Mouse (Mus musculus) liver, postnatal 0 days (tissue): ENCODE data around the gene Ugt1a8. TPM values are rescaled to one million over a fixed set of nuclear protein-coding genes. Genes with fewer than 3 reads are reported as not detected.

ENCODE experiments used
- ATAC-seq: fragments of 200-750 bp; cut with Nextera tagmentation; 2 replicates; pipeline ENCODE4 v1.8.0; 2017; ENCODE audit warnings: mild to moderate bottlenecking, moderate library complexity
- DNase-seq: peaks from one replicate; pipeline ENCODE4 v3.0.0-alpha.2; 2016
- H3K27ac ChIP-seq: fragments of 300-500 bp; sonication (generic); 2 replicates; pipeline ENCODE4 v1.5.1; 2014; ENCODE audit warnings: antibody characterized with exemption, moderate library complexity, mild to moderate bottlenecking, low read depth
- H3K27me3 ChIP-seq: fragments of 300-500 bp; sonication (generic); 2 replicates; pipeline ENCODE4 v1.6.1; 2014; ENCODE audit warnings: low read length, control low read depth, mixed read lengths; ENCODE audit not compliant: insufficient read depth
- H3K36me3 ChIP-seq: fragments of 300-500 bp; sonication (generic); replicated peaks from 2 replicates; pipeline ENCODE4 v1.6.1; 2014; ENCODE audit warnings: mild to moderate bottlenecking, control low read depth, low read length, moderate library complexity, mixed read lengths; ENCODE audit not compliant: insufficient read depth
- H3K4me1 ChIP-seq: fragments of 300-500 bp; sonication (generic); 2 replicates; pipeline ENCODE4 v1.6.1; 2014; ENCODE audit warnings: antibody characterized with exemption, mild to moderate bottlenecking, control low read depth; ENCODE audit not compliant: insufficient read depth
- H3K4me2 ChIP-seq: fragments of 300-500 bp; sonication (generic); 2 replicates; pipeline ENCODE4 v1.6.1; 2014; ENCODE audit warnings: low read depth, mild to moderate bottlenecking, low read length, moderate library complexity, mixed read lengths
- H3K4me3 ChIP-seq: fragments of 300-500 bp; sonication (generic); 2 replicates; pipeline ENCODE4 v1.5.1; 2014; ENCODE audit warnings: low read depth, low read length
- H3K9ac ChIP-seq: fragments of 300-500 bp; sonication (generic); replicated peaks from 2 replicates; pipeline ENCODE4 v1.6.1; 2014; ENCODE audit warnings: mild to moderate bottlenecking, moderate library complexity
- H3K9me3 ChIP-seq: fragments of 300-500 bp; sonication (generic); 2 replicates; pipeline ENCODE4 v1.6.1; 2016; ENCODE audit warnings: mild to moderate bottlenecking, control low read depth, low read length, mixed read lengths
- CTCF ChIP-seq: sonication (generic); IDR thresholded peaks from 2 replicates; pipeline ENCODE4 v1.5.1; 2016; ENCODE audit warnings: antibody characterized with exemption, low read depth
- EP300 ChIP-seq: IDR thresholded peaks from 2 replicates; pipeline ENCODE4 v1.6.1; 2016; ENCODE audit warnings: antibody characterized with exemption, low read depth, mild to moderate bottlenecking
- WGBS: fragments of 180-500 bp; shearing (Covaris S2); extraction: QIAGEN DNeasy Blood & Tissue Kit; methylation state at CpG from one replicate; pipeline ENCODE4 v1.1.7; 2014; ENCODE audit not compliant: insufficient replicate concordance; 5-methylcytosine and 5-hydroxymethylcytosine counted together
- polyA plus RNA-seq: library from polyadenylated mRNA; unstranded; fragments of >200 nt; fragmentation: Nextera tagmentation; extraction: Ambion mirVana; gene quantifications from 2 replicates; pipeline ENCODE4 v1.2.1, GENCODE M21; 2015

Gene Ugt1a8
- polyA plus RNA-seq, 1 experiment from 2014 or later, result not detected

- 57% methylated on average over 5 of the region's 5 CpGs for WGBS
- Histone ChIP-seq H3K4me3 (no peak overlapping the region), H3K27ac (no peak overlapping the region), H3K9me3 (peaks cover 23% of the 10 kb centered on the region), H3K36me3 (no peaks in the 10 kb centered on the region), H3K4me1 (no peaks in the 10 kb centered on the region), H3K9ac (no peak overlapping the region), H3K27me3 (no peaks in the 10 kb centered on the region), H3K4me2 (no peak overlapping the region)
- no peak for TF ChIP-seq CTCF
- no peak for TF ChIP-seq EP300
- no peak for DNase-seq
- ATAC-seq, result no peak
Measured at GRCm38 (mm10) chr1:88243861-88244260, 156.2 kb downstream of the Ugt1a8 start.

DNA sequence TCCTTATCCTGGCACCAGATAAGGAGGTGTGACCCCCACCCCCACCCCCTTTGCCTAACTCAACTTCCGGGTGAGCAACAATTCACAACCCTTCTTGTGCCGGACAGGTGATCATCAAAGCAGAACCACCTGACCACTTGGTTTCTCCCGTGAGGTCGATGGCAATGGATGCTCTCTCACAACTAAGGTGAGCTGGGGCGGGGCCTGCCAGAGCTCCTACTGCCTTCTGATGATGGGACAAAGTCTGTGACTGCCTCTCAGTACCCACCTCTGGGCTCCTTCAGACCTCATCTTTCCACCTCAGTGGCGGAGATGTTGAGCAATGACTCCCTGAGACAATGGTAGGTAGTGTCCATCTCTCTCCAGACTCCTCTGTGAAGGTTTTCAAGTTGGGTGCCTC lies 158.3 kb downstream of the Ugt1a8 start:
- no peak for ATAC-seq
- WGBS, result 67% methylated on average over 6 of the region's 6 CpGs
- no peak overlapping the region for H3K27ac ChIP-seq
- H3K9ac ChIP-seq, result no peak overlapping the region
- DNase-seq, result no peak
- TF ChIP-seq CTCF (no peak), EP300 (no peak)
- H3K27me3 ChIP-seq, result no peaks in the 10 kb centered on the region
- no peak overlapping the region for H3K4me3 ChIP-seq
- H3K4me2 ChIP-seq, result no peak overlapping the region
- no peaks in the 10 kb centered on the region for H3K4me1 ChIP-seq
- H3K36me3 ChIP-seq, result no peaks in the 10 kb centered on the region
- peaks cover 21% of the 10 kb centered on the region for H3K9me3 ChIP-seq

- no peak overlapping the region for H3K9ac ChIP-seq
- no peaks in the 10 kb centered on the region for H3K27me3 ChIP-seq
- DNase-seq (no peak), ATAC-seq (no peak)
- H3K36me3 ChIP-seq, result no peaks in the 10 kb centered on the region
- TF ChIP-seq CTCF, result no peak
- TF ChIP-seq EP300, result no peak
- H3K4me2 ChIP-seq, result no peak overlapping the region
- H3K9me3 ChIP-seq, result peaks cover 21% of the 10 kb centered on the region
- H3K4me3 ChIP-seq, result no peak overlapping the region
- 40% methylated on average over 6 of the region's 6 CpGs for WGBS
- no peak overlapping the region for H3K27ac ChIP-seq
- H3K4me1 ChIP-seq, result no peaks in the 10 kb centered on the region
Measured at GRCm38 (mm10) chr1:88246386-88246785, 158.8 kb downstream of the Ugt1a8 start.

DNA sequence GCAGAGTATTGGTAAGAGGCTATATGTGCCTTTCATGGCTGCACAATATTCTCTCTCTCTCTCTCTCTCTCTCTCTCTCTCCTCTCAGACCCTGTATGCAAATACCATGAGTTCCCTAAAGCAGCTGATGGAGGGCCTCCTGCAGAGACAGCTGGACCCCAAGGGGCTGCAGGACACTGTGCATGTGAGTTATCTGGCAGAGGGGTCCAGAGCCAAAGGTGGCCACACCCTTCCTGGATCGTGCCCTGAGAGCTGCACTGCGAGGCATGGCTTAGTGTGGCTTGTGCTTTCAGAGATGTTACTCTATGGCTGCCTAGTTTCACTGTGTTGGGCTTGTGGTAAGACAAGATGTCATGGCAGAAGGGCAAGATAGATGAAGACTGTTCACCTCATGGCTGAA lies 160.0 kb downstream of the Ugt1a8 start:
- Histone ChIP-seq H3K27me3 (no peaks in the 10 kb centered on the region), H3K36me3 (no peaks in the 10 kb centered on the region), H3K4me1 (peaks cover under 1% of the 10 kb centered on the region; the same call in 1 of the 2 replicates), H3K9ac (no peak overlapping the region), H3K9me3 (peaks cover 23% of the 10 kb centered on the region), H3K27ac (no peak overlapping the region), H3K4me3 (no peak overlapping the region), H3K4me2 (no peak overlapping the region)
- TF ChIP-seq CTCF, result no peak
- TF ChIP-seq EP300, result no peak
- DNase-seq, result no peak
- WGBS, result 44% methylated on average over 2 of the region's 2 CpGs
- ATAC-seq, result no peak

- H3K27me3 ChIP-seq, result no peaks in the 10 kb centered on the region
- 58% methylated on average over 4 of the region's 4 CpGs for WGBS
- no peak overlapping the region for H3K4me3 ChIP-seq
- peaks cover 10% of the 10 kb centered on the region for H3K4me1 ChIP-seq
- no peak for DNase-seq
- no peak overlapping the region for H3K4me2 ChIP-seq
- no peak for TF ChIP-seq CTCF
- TF ChIP-seq EP300, result no peak
- no peaks in the 10 kb centered on the region for H3K36me3 ChIP-seq
- no peak overlapping the region for H3K27ac ChIP-seq
- H3K9me3 ChIP-seq, result peaks cover 23% of the 10 kb centered on the region
- no peak for ATAC-seq
- H3K9ac ChIP-seq, result no peak overlapping the region
Measured at GRCm38 (mm10) chr1:88248658-88249057, 161.0 kb downstream of the Ugt1a8 start.

GRCm38 (mm10) chr1:88249596-88249995 lies 162.0 kb downstream of the Ugt1a8 start:
- Histone ChIP-seq H3K27me3 (no peaks in the 10 kb centered on the region), H3K9ac (no peak overlapping the region), H3K36me3 (no peaks in the 10 kb centered on the region), H3K9me3 (peaks cover 23% of the 10 kb centered on the region), H3K4me3 (no peak overlapping the region), H3K4me2 (no peak overlapping the region), H3K4me1 (peaks cover 13% of the 10 kb centered on the region), H3K27ac (no peak overlapping the region)
- 70% methylated on average over 7 of the region's 7 CpGs for WGBS
- TF ChIP-seq EP300, result no peak
- no peak for TF ChIP-seq CTCF
- ATAC-seq (no peak), DNase-seq (no peak)

DNA sequence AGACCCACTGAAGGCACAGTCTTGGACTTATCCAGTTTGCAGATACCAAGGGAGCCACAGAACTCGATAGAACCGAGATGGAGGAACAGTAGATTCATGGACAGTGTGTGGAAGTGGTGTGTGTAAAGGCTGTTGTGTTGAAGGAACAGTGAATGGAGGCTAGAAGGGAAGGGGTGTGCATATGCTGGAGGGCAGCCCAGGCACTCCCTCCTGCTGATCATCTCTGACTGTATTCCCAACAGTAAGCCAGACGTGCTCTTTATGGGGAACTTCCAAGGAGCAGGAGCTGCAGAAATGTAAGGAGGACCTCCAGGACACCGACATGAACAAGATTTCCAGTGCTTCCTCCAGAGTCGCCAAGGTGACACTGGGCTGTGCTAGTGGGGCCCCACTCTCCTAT lies 162.4 kb downstream of the Ugt1a8 start:
- WGBS, result 72% methylated on average over 5 of the region's 5 CpGs
- Histone ChIP-seq H3K36me3 (no peaks in the 10 kb centered on the region), H3K4me3 (no peak overlapping the region), H3K4me2 (no peak overlapping the region), H3K9ac (no peak overlapping the region), H3K27ac (no peak overlapping the region), H3K9me3 (peaks cover 20% of the 10 kb centered on the region), H3K27me3 (no peaks in the 10 kb centered on the region), H3K4me1 (peaks cover 13% of the 10 kb centered on the region)
- DNase-seq (no peak), ATAC-seq (no peak)
- no peak for TF ChIP-seq EP300
- no peak for TF ChIP-seq CTCF
